Mouse (Mus musculus): ENCODE measurements around the gene Olfr516.
A peak's percentile ranks its signal among the peaks of the same experiment; 100 is the strongest.

The Olfr516 gene

GRCm38 (mm10) chr7:108850429-108850828 lies at the start of gene Olfr516:
TSS of gene Olfr516 (minus strand) at chr7:108850529.
- DNase-seq: no peak

- DNase-seq: no peak
These were observed 44.0 kb upstream of the Olfr516 start, which contains the start of gene Olfr519 for GRCm38 (mm10) chr7:108894320-108894719. TSS of gene Olfr519 (minus strand) at chr7:108894420.

GRCm38 (mm10) chr7:108884906-108885305 lies 34.6 kb upstream of the Olfr516 start, which contains the start of gene Olfr518:
TSS of gene Olfr518 (minus strand) at chr7:108885006.
- no peak for DNase-seq

- no peak for DNase-seq
These were observed 21.9 kb upstream of the Olfr516 start, which contains the start of gene Olfr517 for GRCm38 (mm10) chr7:108872279-108872678. TSS of gene Olfr517 (minus strand) at chr7:108872379.

GRCm38 (mm10) chr7:108825897-108826296 lies 24.4 kb downstream of the Olfr516 start, which contains the start of gene Olfr514:
TSS of gene Olfr514 (minus strand) at chr7:108825997.
- DNase-seq: no peak

- DNase-seq: peak; percentile 15
These were observed 35.6 kb downstream of the Olfr516 start for GRCm38 (mm10) chr7:108814593-108815215.

GRCm38 (mm10) chr7:108797205-108797933 lies 53.0 kb downstream of the Olfr516 start:
- DNase-seq: no peak
